Mouse (Mus musculus): ENCODE measurements around the gene Tgm4.

GRCm38 (mm10) chr9:123058724-123059292, 24.3 kb downstream of the Tgm4 start:
- TF ChIP-seq CTCF (IDR thresholded peaks at IDR 0.05; ENCODE audit: low read depth, low read length) (no peak), POLR2A (IDR thresholded peaks at IDR 0.05; ENCODE audit: borderline replicate concordance, low read depth, low read length) (no peak)
